Mouse (Mus musculus) MEL (cell line): ENCODE results near the gene Hsd17b12. TPM values are rescaled to one million over a fixed set of nuclear protein-coding genes. Genes with fewer than 3 reads are reported as not detected.

Experiments
- DNase-seq: peaks from one replicate; pipeline ENCODE4 v3.0.0; 2011; ENCODE audit warnings: low read depth, low spot score
- H3K27ac ChIP-seq: 2 replicates; pipeline ENCODE4 v1.5.1; 2012; ENCODE audit warnings: low read depth, mild to moderate bottlenecking, control low read depth, low read length, moderate library complexity; ENCODE audit not compliant: control insufficient read depth
- H3K27me3 ChIP-seq, 2 experiments: fragments of 150-350 bp in 1 of 2; sonication (generic) in 1 of 2; 2 replicates each; pipeline ENCODE4 v1.6.1; 2012; ENCODE audit warnings: low read length in 2 of 2, mild to moderate bottlenecking in 2 of 2, improper control_type of control experiment in 1 of 2, moderate library complexity in 1 of 2; ENCODE audit not compliant: insufficient read depth in 2 of 2, control insufficient read depth in 1 of 2
- H3K36me3 ChIP-seq, 2 experiments: 2 replicates each; pipeline ENCODE4 v1.6.1; 2012 to 2014; ENCODE audit warnings: low read length in 2 of 2, improper control_type of control experiment in 1 of 2, inconsistent platforms in 1 of 2, mild to moderate bottlenecking in 1 of 2; ENCODE audit not compliant: insufficient read depth in 2 of 2, control insufficient read depth in 1 of 2
- H3K4me1 ChIP-seq, 2 experiments: fragments of 150-350 bp in 1 of 2; sonication (generic) in 1 of 2; 2 replicates each; pipeline ENCODE4 v1.6.1; 2012; ENCODE audit warnings: low read length in 2 of 2, improper control_type of control experiment in 1 of 2, mild to moderate bottlenecking in 1 of 2; ENCODE audit not compliant: insufficient read depth in 2 of 2, control insufficient read depth in 1 of 2
- H3K4me3 ChIP-seq, 2 experiments: fragments of 150-350 bp in 1 of 2; sonication (generic) in 1 of 2; 2 replicates each; pipeline ENCODE4 v1.5.1; 2012; ENCODE audit warnings: low read depth in 2 of 2, low read length in 2 of 2, mild to moderate bottlenecking in 2 of 2, moderate library complexity in 2 of 2, control low read depth in 1 of 2, improper control_type of control experiment in 1 of 2; ENCODE audit not compliant: control insufficient read depth in 1 of 2, insufficient read depth in 1 of 2
- H3K79me2 ChIP-seq: 2 replicates; pipeline ENCODE4 v1.6.1; 2012; ENCODE audit warnings: mild to moderate bottlenecking, low read length, moderate library complexity; ENCODE audit not compliant: control insufficient read depth, poor library complexity, insufficient read depth
- H3K9ac ChIP-seq: 2 replicates; pipeline ENCODE4 v1.6.1; 2012; ENCODE audit warnings: low read depth, mild to moderate bottlenecking, control low read depth, low read length, moderate library complexity; ENCODE audit not compliant: control insufficient read depth, poor library complexity, severe bottlenecking
- H3K9me3 ChIP-seq: fragments of 150-350 bp; sonication (generic); replicated peaks from 2 replicates; pipeline ENCODE4 v1.6.1; 2012; ENCODE audit warnings: mild to moderate bottlenecking, low read length, improper control_type of control experiment, moderate library complexity; ENCODE audit not compliant: insufficient read depth
- BHLHE40 ChIP-seq: IDR thresholded peaks from 2 replicates; pipeline ENCODE4 v1.6.1; 2012; ENCODE audit warnings: low read depth, mild to moderate bottlenecking, inconsistent platforms, low read length, improper control_type of control experiment, borderline replicate concordance
- CHD1 ChIP-seq: IDR thresholded peaks from 2 replicates; pipeline ENCODE4 v1.6.1; 2012; ENCODE audit warnings: low read depth, mild to moderate bottlenecking, inconsistent platforms, low read length, improper control_type of control experiment
- CHD2 ChIP-seq: IDR thresholded peaks from 2 replicates; pipeline ENCODE4 v1.6.1; 2011; ENCODE audit warnings: low read length, improper control_type of control experiment
- CTCF ChIP-seq, 3 experiments: IDR thresholded peaks in 2 of 3; conservative IDR thresholded peaks in 1 of 3; 2 replicates each; pipeline ENCODE4 v1.5.1; 2011 to 2012; ENCODE audit warnings: low read length in 3 of 3, low read depth in 2 of 3, mild to moderate bottlenecking in 2 of 3, improper control_type of control experiment in 1 of 3, inconsistent platforms in 1 of 3, mixed read lengths in 1 of 3, moderate library complexity in 1 of 3; ENCODE audit not compliant: control insufficient read depth in 1 of 3, insufficient read depth in 1 of 3, poor library complexity in 1 of 3, severe bottlenecking in 1 of 3
- ETS1 ChIP-seq: IDR thresholded peaks from 2 replicates; pipeline ENCODE4 v1.6.1; 2012; ENCODE audit warnings: low read depth, mild to moderate bottlenecking, inconsistent platforms, low read length, improper control_type of control experiment, moderate library complexity
- GABPA ChIP-seq: IDR thresholded peaks from 2 replicates; pipeline ENCODE4 v1.6.1; 2012; ENCODE audit warnings: low read depth, mild to moderate bottlenecking, inconsistent platforms, low read length, improper control_type of control experiment, moderate library complexity
- HCFC1 ChIP-seq: IDR thresholded peaks from 2 replicates; pipeline ENCODE4 v1.6.1; 2012; ENCODE audit warnings: low read depth, mild to moderate bottlenecking, inconsistent platforms, low read length, improper control_type of control experiment, moderate library complexity
- MAFK ChIP-seq: IDR thresholded peaks from 2 replicates; pipeline ENCODE4 v1.6.1; 2011; ENCODE audit warnings: low read depth, mild to moderate bottlenecking, low read length, improper control_type of control experiment, borderline replicate concordance
- MAZ ChIP-seq: IDR thresholded peaks from 2 replicates; pipeline ENCODE4 v1.6.1; 2012; ENCODE audit warnings: low read depth, mild to moderate bottlenecking, inconsistent platforms, low read length, improper control_type of control experiment
- MEF2A ChIP-seq: IDR thresholded peaks from 2 replicates; pipeline ENCODE4 v1.6.1; 2014; ENCODE audit warnings: low read depth, mild to moderate bottlenecking, inconsistent platforms, low read length, improper control_type of control experiment; ENCODE audit not compliant: poor library complexity, insufficient replicate concordance, severe bottlenecking; ENCODE audit errors: extremely low read depth
- MYB ChIP-seq: IDR thresholded peaks from 2 replicates; pipeline ENCODE4 v1.6.1; 2011; ENCODE audit warnings: mild to moderate bottlenecking, low read depth, low read length, improper control_type of control experiment
- MYC ChIP-seq: IDR thresholded peaks from 2 replicates; pipeline ENCODE4 v1.6.1; 2011; ENCODE audit warnings: low read depth, mild to moderate bottlenecking, low read length, improper control_type of control experiment, moderate library complexity
- NRF1 ChIP-seq: IDR thresholded peaks from 2 replicates; pipeline ENCODE4 v1.6.1; 2014; ENCODE audit warnings: low read depth, mild to moderate bottlenecking, inconsistent platforms, low read length, improper control_type of control experiment, moderate library complexity; ENCODE audit not compliant: poor library complexity, insufficient read depth, severe bottlenecking
- POLR2AphosphoS5 ChIP-seq: IDR thresholded peaks from 2 replicates; pipeline ENCODE4 v1.6.1; 2012; ENCODE audit warnings: low read depth, borderline replicate concordance, mild to moderate bottlenecking, inconsistent platforms, low read length, moderate library complexity, mixed read lengths
- RAD21 ChIP-seq: IDR thresholded peaks from 2 replicates; pipeline ENCODE4 v1.6.1; 2011; ENCODE audit warnings: mild to moderate bottlenecking, low read depth, low read length, improper control_type of control experiment
- SIN3A ChIP-seq: IDR thresholded peaks from 2 replicates; pipeline ENCODE4 v1.6.1; 2012; ENCODE audit warnings: low read length, improper control_type of control experiment, inconsistent platforms
- SMC3 ChIP-seq: IDR thresholded peaks from 2 replicates; pipeline ENCODE4 v1.6.1; 2011; ENCODE audit warnings: low read depth, low read length, improper control_type of control experiment
- TCF12 ChIP-seq: IDR thresholded peaks from 2 replicates; pipeline ENCODE4 v1.6.1; 2014; ENCODE audit warnings: low read depth, mild to moderate bottlenecking, inconsistent platforms, low read length, improper control_type of control experiment, moderate library complexity
- ZC3H11A ChIP-seq: IDR thresholded peaks from 2 replicates; pipeline ENCODE4 v1.6.1; 2012; ENCODE audit warnings: low read depth, mild to moderate bottlenecking, inconsistent platforms, low read length, improper control_type of control experiment
- ZKSCAN1 ChIP-seq: IDR thresholded peaks from 2 replicates; pipeline ENCODE4 v1.6.1; 2012; ENCODE audit warnings: low read depth, mild to moderate bottlenecking, inconsistent platforms, low read length, improper control_type of control experiment, moderate library complexity
- polyA plus RNA-seq, 2 experiments: library from polyadenylated mRNA; stranded (reverse) in 1 of 2; unstranded in 1 of 2; fragments of >175 nt in 1 of 2; fragments of >200 nt in 1 of 2; gene quantifications; 2 replicates each; pipeline versions ENCODE4 v1.2.1 to v1.2.4; 2012; ENCODE audit warnings: low replicate concordance in 2 of 2, low read depth in 1 of 2; ENCODE audit not compliant: insufficient read length in 2 of 2, insufficient read depth in 1 of 2, missing spikeins in 1 of 2
- total RNA-seq: library from RNA; depleted of rRNA; stranded (reverse); fragments of 300-350 nt; gene quantifications from 2 replicates; pipeline ENCODE4 v1.2.3, GENCODE M21; 2012

Hsd17b12 gene
- total and polyA plus RNA-seq, 3 experiments: 83.5 to 148 (median 94.6) TPM

DNA sequence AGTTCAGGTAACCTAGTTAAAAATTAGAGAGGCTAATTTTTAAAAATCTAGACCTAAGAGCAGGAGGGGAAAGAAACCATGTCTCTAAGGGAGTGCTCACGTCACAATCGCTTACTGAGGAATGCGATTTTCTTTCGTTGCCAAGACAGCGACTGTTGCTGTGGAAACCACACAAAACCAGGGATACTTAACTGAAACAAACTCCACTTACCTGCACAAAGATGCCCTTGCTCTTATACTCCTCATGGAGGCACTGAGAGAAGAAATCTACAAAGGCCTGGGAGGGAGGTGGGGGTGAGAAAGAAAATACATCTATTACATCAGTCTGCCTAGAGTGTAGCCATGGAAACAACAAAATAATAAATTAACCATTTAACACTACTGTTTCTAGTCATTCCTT lies 114.1 kb downstream of the Hsd17b12 start:
- TF ChIP-seq CHD1 (no peak), GABPA (no peak), SMC3 (no peak), MEF2A (no peak), HCFC1 (no peak), MYC (no peak)
- no peaks in the 10 kb centered on the region for H3K27me3 ChIP-seq
- DNase-seq: no peak
- no peak overlapping the region for H3K4me3 ChIP-seq
- H3K27ac ChIP-seq: no peak overlapping the region
- no peaks in the 10 kb centered on the region for H3K4me1 ChIP-seq
- no peaks in the 10 kb centered on the region for H3K79me2 ChIP-seq
- no peak overlapping the region for H3K9ac ChIP-seq
- H3K9me3 ChIP-seq: no peaks in the 10 kb centered on the region
- H3K36me3 ChIP-seq: peaks cover 0 to 5% of the 10 kb centered on the region in 2 experiments; a peak in 2 of 4 replicates

DNA sequence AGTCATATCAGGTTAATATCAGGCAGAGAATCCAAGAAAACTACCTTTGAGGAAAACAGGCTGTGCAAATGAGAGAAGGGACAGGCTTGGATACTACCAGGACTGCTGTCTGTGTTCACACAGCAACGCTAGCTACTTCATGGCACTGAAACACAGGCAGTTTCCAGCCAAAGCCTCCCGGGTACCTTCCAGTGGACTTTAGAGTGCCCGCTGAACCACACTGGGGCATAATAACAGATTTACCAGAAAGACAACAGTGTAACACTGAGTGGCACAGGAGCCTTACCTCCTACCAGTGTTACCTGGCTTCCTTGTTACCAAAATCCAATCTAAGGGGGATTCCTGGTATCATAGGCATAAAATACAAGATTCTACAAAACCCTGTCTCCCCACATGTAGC lies 115.3 kb downstream of the Hsd17b12 start:
- TF ChIP-seq CHD2 (no peak), TCF12 (no peak), POLR2AphosphoS5 (no peak), RAD21 (no peak), MYC (no peak), CTCF (IDR thresholded peaks at IDR 0.05 in 2 of 3, conservative IDR thresholded peaks at IDR 0.05 in 1 of 3; ENCODE audit: control insufficient read depth in 1 of 3, insufficient read depth in 1 of 3, low read depth in 2 of 3, low read length in 3 of 3, poor library complexity in 1 of 3, severe bottlenecking in 1 of 3) (no peak), ETS1 (no peak), ZC3H11A (no peak), GABPA (no peak), SIN3A (no peak), MAZ (no peak), MEF2A (no peak), ZKSCAN1 (no peak), MYB (no peak), BHLHE40 (no peak), NRF1 (no peak), MAFK (no peak)

More for the DNA sequence above, 115.3 kb downstream of the Hsd17b12 start:
- Histone ChIP-seq H3K4me3 (no peak overlapping the region), H3K36me3 (peaks cover 0 to 5% of the 10 kb centered on the region in 2 experiments; a peak in 2 of 4 replicates), H3K27me3 (no peaks in the 10 kb centered on the region), H3K4me1 (no peaks in the 10 kb centered on the region), H3K9me3 (no peaks in the 10 kb centered on the region), H3K9ac (no peak overlapping the region), H3K27ac (no peak overlapping the region), H3K79me2 (no peaks in the 10 kb centered on the region)
- DNase-seq: no peak
